Mouse (Mus musculus): ENCODE data around the gene Gm30302. TPM values are rescaled to one million over a fixed set of nuclear protein-coding genes. Genes with fewer than 3 reads are reported as not detected.

The Gm30302 gene
- polyA plus RNA-seq, 1 experiment from 2014 or later: not detected

Other genes with a start within 250 kb of the Gm30302 start
- 0.26 and 0.45 TPM in 2 replicates for gene Omd, start 216.5 kb downstream of the Gm30302 start, polyA plus RNA-seq (2015; fragmentation: Nextera tagmentation; extraction: Ambion mirVana)
- 8.1 and 14.9 TPM in 2 replicates for gene Ogn, start 191.0 kb downstream of the Gm30302 start, polyA plus RNA-seq (2015; fragmentation: Nextera tagmentation; extraction: Ambion mirVana)
- 7.0 and 9.1 TPM in 2 replicates for gene Cenpp, start 146.2 kb downstream of the Gm30302 start, polyA plus RNA-seq (2015; fragmentation: Nextera tagmentation; extraction: Ambion mirVana)
- 22.6 and 22.9 TPM in 2 replicates for gene Nol8, start 145.9 kb downstream of the Gm30302 start, polyA plus RNA-seq (2015; fragmentation: Nextera tagmentation; extraction: Ambion mirVana)
- gene Iars, start 116.9 kb downstream of the Gm30302 start, polyA plus RNA-seq (2015; fragmentation: Nextera tagmentation; extraction: Ambion mirVana): 53.3 and 54.9 TPM in 2 replicates